Mouse (Mus musculus): ENCODE data around the gene Lypd6. TPM values are rescaled to one million over a fixed set of nuclear protein-coding genes. Genes with fewer than 3 reads are reported as not detected.
A peak's percentile ranks its signal among the peaks of the same experiment; 100 is the strongest.

Gene Lypd6
- polyA plus RNA-seq, 1 experiment from 2014 or later = 5.5 TPM

DNA sequence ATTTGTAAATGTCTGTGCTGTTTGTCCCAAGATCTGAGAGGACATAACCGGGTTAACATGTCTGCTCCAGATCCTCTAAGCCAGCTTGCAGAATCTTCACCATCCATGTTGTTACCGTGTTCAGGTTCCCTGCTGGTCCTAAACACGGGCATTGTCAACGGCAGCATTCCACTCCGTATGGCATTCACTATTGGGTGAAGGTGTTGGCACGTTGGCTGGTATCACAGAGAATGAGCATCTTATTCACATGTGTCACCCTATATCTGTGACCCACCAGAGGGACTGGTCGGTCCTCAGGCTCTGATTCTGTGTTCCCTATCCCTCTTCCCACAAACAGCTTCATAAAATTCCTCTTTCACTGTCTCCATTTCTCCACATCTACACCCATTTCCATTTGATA is 52.9 kb downstream of the Lypd6 start:
- Histone ChIP-seq H3K27me3 (ENCODE audit: control insufficient read depth, insufficient read depth, low read length) (no peaks in the 10 kb centered on the region), H3K4me3 (ENCODE audit: low read depth, low read length) (no peak overlapping the region), H3K9me3 (ENCODE audit: control insufficient read depth, low read length) (no peaks in the 10 kb centered on the region), H3K27ac (ENCODE audit: low read depth, low read length) (no peak overlapping the region), H3K36me3 (ENCODE audit: control insufficient read depth, insufficient read depth, low read length) (no peaks in the 10 kb centered on the region), H3K4me2 (replicated peaks; ENCODE audit: low read depth, low read length) (no peak overlapping the region), H3K4me1 (replicated peaks; ENCODE audit: control insufficient read depth, insufficient read depth, low read length) (no peaks in the 10 kb centered on the region), H3K9ac (ENCODE audit: low read depth, low read length) (no peak overlapping the region)
- no peak for DNase-seq (ENCODE audit: low spot score)
- WGBS = 94% methylated on average over 7 of the region's 7 CpGs
- no peak for ATAC-seq (ENCODE audit: low FRiP score)

- ATAC-seq (ENCODE audit: low FRiP score) (no peak), DNase-seq (ENCODE audit: low spot score) (no peak)
- Histone ChIP-seq H3K27ac (ENCODE audit: low read depth, low read length) (no peak overlapping the region), H3K9ac (ENCODE audit: low read depth, low read length) (no peak overlapping the region), H3K4me1 (replicated peaks; ENCODE audit: control insufficient read depth, insufficient read depth, low read length) (no peaks in the 10 kb centered on the region), H3K36me3 (ENCODE audit: control insufficient read depth, insufficient read depth, low read length) (no peaks in the 10 kb centered on the region), H3K4me2 (replicated peaks; ENCODE audit: low read depth, low read length) (no peak overlapping the region), H3K4me3 (ENCODE audit: low read depth, low read length) (no peak overlapping the region), H3K27me3 (ENCODE audit: control insufficient read depth, insufficient read depth, low read length) (no peaks in the 10 kb centered on the region), H3K9me3 (ENCODE audit: control insufficient read depth, low read length) (no peaks in the 10 kb centered on the region)
- 80% methylated on average over 9 of the region's 9 CpGs for WGBS
These were observed 54.6 kb downstream of the Lypd6 start for GRCm38 (mm10) chr2:50120839-50121238.

- no peaks in the 10 kb centered on the region for H3K4me1 ChIP-seq (replicated peaks; ENCODE audit: control insufficient read depth, insufficient read depth, low read length)
- ATAC-seq (ENCODE audit: low FRiP score) (no peak), DNase-seq (ENCODE audit: low spot score) (no peak)
- 74% methylated on average over 5 of the region's 5 CpGs for WGBS
- H3K9me3 ChIP-seq (ENCODE audit: control insufficient read depth, low read length) = no peaks in the 10 kb centered on the region
- no peak overlapping the region for H3K4me2 ChIP-seq (replicated peaks; ENCODE audit: low read depth, low read length)
- H3K36me3 ChIP-seq (ENCODE audit: control insufficient read depth, insufficient read depth, low read length) = no peaks in the 10 kb centered on the region
- H3K27me3 ChIP-seq (ENCODE audit: control insufficient read depth, insufficient read depth, low read length) = no peaks in the 10 kb centered on the region
- no peak overlapping the region for H3K9ac ChIP-seq (ENCODE audit: low read depth, low read length)
- H3K4me3 ChIP-seq (ENCODE audit: low read depth, low read length) = no peak overlapping the region
- H3K27ac ChIP-seq (ENCODE audit: low read depth, low read length) = no peak overlapping the region
These were observed 57.1 kb downstream of the Lypd6 start for GRCm38 (mm10) chr2:50123376-50123775.

DNA sequence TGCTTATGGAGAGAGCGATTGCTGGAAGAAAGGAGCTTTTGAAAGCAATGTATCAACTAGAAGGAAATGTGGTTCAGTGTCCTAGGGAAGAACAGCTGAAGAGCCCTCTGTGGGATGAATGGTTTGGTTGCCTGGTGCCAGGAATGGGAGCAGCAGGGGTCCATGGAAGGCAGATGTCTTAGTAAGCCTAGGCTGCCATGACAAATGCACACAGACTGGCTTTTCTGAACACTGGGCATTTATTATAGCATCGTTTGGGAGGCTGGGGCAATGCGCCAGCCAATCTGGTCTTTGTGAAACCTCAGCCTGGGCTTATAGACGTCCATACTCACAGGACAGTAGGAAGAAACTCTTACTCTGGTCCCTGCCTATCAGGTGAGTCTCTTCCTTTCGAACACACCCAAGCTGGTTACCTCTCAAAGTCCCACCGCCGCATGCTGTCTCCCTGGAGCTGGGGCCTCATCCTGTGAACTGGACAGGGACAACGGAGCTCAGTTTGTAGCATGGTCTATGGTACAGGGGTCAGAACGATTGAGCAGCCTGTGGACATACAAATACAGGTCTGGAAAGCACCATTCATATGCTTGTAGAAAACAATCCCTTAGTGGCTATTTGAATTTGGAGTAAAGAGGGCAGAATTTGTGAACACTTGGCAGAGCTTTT is 61.4 kb downstream of the Lypd6 start:
- Histone ChIP-seq H3K9me3 (ENCODE audit: control insufficient read depth, low read length) (no peaks in the 10 kb centered on the region), H3K4me1 (replicated peaks; ENCODE audit: control insufficient read depth, insufficient read depth, low read length) (no peaks in the 10 kb centered on the region), H3K4me2 (replicated peaks; ENCODE audit: low read depth, low read length) (no peak overlapping the region), H3K9ac (ENCODE audit: low read depth, low read length) (no peak overlapping the region), H3K27ac (ENCODE audit: low read depth, low read length) (no peak overlapping the region), H3K27me3 (ENCODE audit: control insufficient read depth, insufficient read depth, low read length) (no peaks in the 10 kb centered on the region), H3K36me3 (ENCODE audit: control insufficient read depth, insufficient read depth, low read length) (no peaks in the 10 kb centered on the region), H3K4me3 (ENCODE audit: low read depth, low read length) (no peak overlapping the region)
- 80% methylated on average over 9 of the region's 9 CpGs for WGBS
- ATAC-seq (ENCODE audit: low FRiP score) (peak; percentile 64), DNase-seq (ENCODE audit: low spot score) (peak; percentile 27)

- Histone ChIP-seq H3K4me3 (ENCODE audit: low read depth, low read length) (no peak overlapping the region), H3K4me1 (replicated peaks; ENCODE audit: control insufficient read depth, insufficient read depth, low read length) (no peaks in the 10 kb centered on the region), H3K36me3 (ENCODE audit: control insufficient read depth, insufficient read depth, low read length) (no peaks in the 10 kb centered on the region), H3K9ac (ENCODE audit: low read depth, low read length) (no peak overlapping the region), H3K27ac (ENCODE audit: low read depth, low read length) (no peak overlapping the region), H3K4me2 (replicated peaks; ENCODE audit: low read depth, low read length) (no peak overlapping the region), H3K9me3 (ENCODE audit: control insufficient read depth, low read length) (no peaks in the 10 kb centered on the region), H3K27me3 (ENCODE audit: control insufficient read depth, insufficient read depth, low read length) (no peaks in the 10 kb centered on the region)
- no peak for ATAC-seq (ENCODE audit: low FRiP score)
- 76% methylated on average over 12 of the region's 12 CpGs for WGBS
- no peak for DNase-seq (ENCODE audit: low spot score)
These were observed 62.4 kb downstream of the Lypd6 start for GRCm38 (mm10) chr2:50128322-50129277.

GRCm38 (mm10) chr2:50130674-50131073 is 64.4 kb downstream of the Lypd6 start:
- Histone ChIP-seq H3K36me3 (ENCODE audit: control insufficient read depth, insufficient read depth, low read length) (no peaks in the 10 kb centered on the region), H3K9me3 (ENCODE audit: control insufficient read depth, low read length) (no peaks in the 10 kb centered on the region), H3K4me1 (replicated peaks; ENCODE audit: control insufficient read depth, insufficient read depth, low read length) (no peaks in the 10 kb centered on the region), H3K9ac (ENCODE audit: low read depth, low read length) (no peak overlapping the region), H3K27ac (ENCODE audit: low read depth, low read length) (no peak overlapping the region), H3K4me2 (replicated peaks; ENCODE audit: low read depth, low read length) (no peak overlapping the region), H3K27me3 (ENCODE audit: control insufficient read depth, insufficient read depth, low read length) (no peaks in the 10 kb centered on the region), H3K4me3 (ENCODE audit: low read depth, low read length) (no peak overlapping the region)
- DNase-seq (ENCODE audit: low spot score) (no peak), ATAC-seq (ENCODE audit: low FRiP score) (no peak)
- WGBS = 86% methylated on average over 3 of the region's 3 CpGs

DNA sequence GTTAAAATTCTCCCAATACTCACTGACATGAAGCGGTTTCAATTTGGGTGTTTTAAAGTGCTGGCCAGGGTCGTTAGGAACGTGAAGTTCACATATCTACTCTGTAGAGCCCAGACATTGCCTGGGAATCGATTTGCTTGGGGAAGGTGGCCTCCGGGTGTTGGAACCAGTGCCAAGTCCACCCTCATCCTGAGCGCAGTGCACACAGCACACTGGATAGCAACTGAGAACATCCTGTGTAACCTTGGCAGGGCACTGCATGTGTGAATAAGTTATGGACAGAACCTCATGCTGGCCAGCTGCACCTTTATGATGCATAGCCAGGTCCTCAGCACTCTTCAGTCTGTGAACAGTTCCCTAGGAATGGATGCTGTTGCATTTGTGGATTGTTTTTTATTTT is 77.4 kb downstream of the Lypd6 start:
- no peak for ATAC-seq (ENCODE audit: low FRiP score)
- H3K4me1 ChIP-seq (replicated peaks; ENCODE audit: control insufficient read depth, insufficient read depth, low read length) = no peaks in the 10 kb centered on the region
- no peaks in the 10 kb centered on the region for H3K9me3 ChIP-seq (ENCODE audit: control insufficient read depth, low read length)
- H3K27me3 ChIP-seq (ENCODE audit: control insufficient read depth, insufficient read depth, low read length) = no peaks in the 10 kb centered on the region
- no peak for DNase-seq (ENCODE audit: low spot score)
- H3K27ac ChIP-seq (ENCODE audit: low read depth, low read length) = no peak overlapping the region
- H3K36me3 ChIP-seq (ENCODE audit: control insufficient read depth, insufficient read depth, low read length) = no peaks in the 10 kb centered on the region
- WGBS = 85% methylated on average over 6 of the region's 6 CpGs
- no peak overlapping the region for H3K4me2 ChIP-seq (replicated peaks; ENCODE audit: low read depth, low read length)
- H3K9ac ChIP-seq (ENCODE audit: low read depth, low read length) = no peak overlapping the region
- no peak overlapping the region for H3K4me3 ChIP-seq (ENCODE audit: low read depth, low read length)

GRCm38 (mm10) chr2:50147308-50147707 is 81.1 kb downstream of the Lypd6 start:
- H3K4me2 ChIP-seq (replicated peaks; ENCODE audit: low read depth, low read length) = no peak overlapping the region
- no peaks in the 10 kb centered on the region for H3K9me3 ChIP-seq (ENCODE audit: control insufficient read depth, low read length)
- DNase-seq (ENCODE audit: low spot score) (no peak), ATAC-seq (ENCODE audit: low FRiP score) (no peak)
- no peak overlapping the region for H3K4me3 ChIP-seq (ENCODE audit: low read depth, low read length)
- no peak overlapping the region for H3K27ac ChIP-seq (ENCODE audit: low read depth, low read length)
- no peaks in the 10 kb centered on the region for H3K4me1 ChIP-seq (replicated peaks; ENCODE audit: control insufficient read depth, insufficient read depth, low read length)
- H3K36me3 ChIP-seq (ENCODE audit: control insufficient read depth, insufficient read depth, low read length) = no peaks in the 10 kb centered on the region
- H3K9ac ChIP-seq (ENCODE audit: low read depth, low read length) = no peak overlapping the region
- no peaks in the 10 kb centered on the region for H3K27me3 ChIP-seq (ENCODE audit: control insufficient read depth, insufficient read depth, low read length)
- whole genome bisulfite sequencing = 88% methylated on average over 9 of the region's 9 CpGs
